Mouse (Mus musculus) ES-Bruce4 (cell line): ENCODE measurements at regions not wholly inside any gene's neighbourhood (a gene's known extent, or its start where the extent isn't known, plus 50 kb on each side); places are given as distances from the start of the nearest gene placed in this dataset.

Experiments used
- CTCF ChIP-seq: IDR thresholded peaks from one replicate; pipeline ENCODE4 v1.8.1; 2011; ENCODE audit warnings: low read depth, low read length
- EP300 ChIP-seq: IDR thresholded peaks from 2 replicates; pipeline ENCODE4 v1.6.1; 2011; ENCODE audit warnings: low read depth, low read length; ENCODE audit not compliant: insufficient read depth
- POLR2A ChIP-seq: IDR thresholded peaks from one replicate; pipeline ENCODE4 v1.8.1; 2011; ENCODE audit warnings: low read length; ENCODE audit not compliant: insufficient read depth

DNA sequence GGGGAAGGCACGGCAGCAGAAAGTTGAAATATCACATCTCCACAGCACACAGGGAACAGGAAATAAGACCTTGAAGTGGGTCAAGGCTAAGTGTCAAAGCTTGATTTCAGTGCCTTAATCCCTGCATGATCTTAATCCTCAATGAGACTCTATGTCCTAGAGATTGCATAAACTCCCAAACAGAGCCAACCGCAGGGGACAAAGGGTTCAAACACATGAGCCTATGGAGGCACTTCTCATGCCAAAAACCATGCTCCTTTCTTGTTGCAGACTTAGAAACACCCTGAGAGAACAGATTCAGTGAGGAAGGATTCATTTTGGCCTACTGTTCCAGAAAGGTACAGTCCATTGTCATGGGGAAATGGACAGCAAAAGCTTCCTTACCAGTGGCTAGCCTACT is 81.0 kb upstream of the Cers4 start:
- TF ChIP-seq CTCF (no peak), EP300 (no peak), POLR2A (no peak)
